Mouse (Mus musculus): Measurements from ENCODE around the gene Map3k12. TPM values are rescaled to one million over a fixed set of nuclear protein-coding genes. Genes with fewer than 3 reads are reported as not detected.

Map3k12 gene
- polyA plus RNA-seq, 1 experiment: 13.1 TPM

GRCm38 (mm10) chr15:102460409-102460808, 56.5 kb downstream of the Map3k12 start:
- no peak for DNase-seq (ENCODE audit: low spot score)

- no peak for DNase-seq (ENCODE audit: low spot score)
Measured at GRCm38 (mm10) chr15:102459847-102460246, 57.0 kb downstream of the Map3k12 start.

- no peak for DNase-seq (ENCODE audit: low spot score)
Measured at GRCm38 (mm10) chr15:102459381-102459780, 57.5 kb downstream of the Map3k12 start.

- DNase-seq (ENCODE audit: low spot score): peak; percentile 68
Measured at GRCm38 (mm10) chr15:102458904-102459317, 58.0 kb downstream of the Map3k12 start, which contains the start of gene Prr13. Gene Prr13 (plus strand): TSS chr15:102459028.

GRCm38 (mm10) chr15:102458050-102458736, 58.7 kb downstream of the Map3k12 start:
- no peak for DNase-seq (ENCODE audit: low spot score)

- no peak for DNase-seq (ENCODE audit: low spot score)
Measured at GRCm38 (mm10) chr15:102455993-102456392, 60.9 kb downstream of the Map3k12 start.

GRCm38 (mm10) chr15:102451666-102452430, 65.0 kb downstream of the Map3k12 start:
- DNase-seq (ENCODE audit: low spot score): no peak

GRCm38 (mm10) chr15:102450928-102451327, 65.9 kb downstream of the Map3k12 start:
- no peak for DNase-seq (ENCODE audit: low spot score)

GRCm38 (mm10) chr15:102449366-102449765, 67.5 kb downstream of the Map3k12 start:
- no peak for DNase-seq (ENCODE audit: low spot score)

Other genes with a start within 250 kb of the Map3k12 start
- gene Gm9918, start 246.5 kb downstream of the Map3k12 start, polyA plus RNA-seq (2012; rRNA removed): 0.56 and 0.59 TPM in 2 replicates
- 62.6 and 64.4 TPM in 2 replicates for gene Mfsd5, start 237.6 kb downstream of the Map3k12 start, polyA plus RNA-seq (2012; rRNA removed)
- gene Espl1, start 220.8 kb downstream of the Map3k12 start, polyA plus RNA-seq (2012; rRNA removed): 1.7 and 1.9 TPM in 2 replicates
- 396 and 519 TPM in 2 replicates for gene Pfdn5, start 190.9 kb downstream of the Map3k12 start, polyA plus RNA-seq (2012; rRNA removed)
- gene Myg1, start 185.4 kb downstream of the Map3k12 start, polyA plus RNA-seq (2012; rRNA removed): 54.1 and 59.1 TPM in 2 replicates
- gene Aaas, start 166.3 kb downstream of the Map3k12 start, polyA plus RNA-seq (2012; rRNA removed): 19.1 and 21.4 TPM in 2 replicates
- gene Sp7, start 149.9 kb downstream of the Map3k12 start, polyA plus RNA-seq (2012; rRNA removed): 0.15 and 0.21 TPM in 2 replicates
- 19.1 and 24.2 TPM in 2 replicates for gene Sp1, start 110.9 kb downstream of the Map3k12 start, polyA plus RNA-seq (2012; rRNA removed)
- 0.53 and 0.62 TPM in 2 replicates for gene Amhr2, start 71.7 kb downstream of the Map3k12 start, polyA plus RNA-seq (2012; rRNA removed)
- 145 and 166 TPM in 2 replicates for gene Prr13, start 58.0 kb downstream of the Map3k12 start, polyA plus RNA-seq (2012; rRNA removed)
- 328 and 432 TPM in 2 replicates for gene Pcbp2, start 46.5 kb downstream of the Map3k12 start, polyA plus RNA-seq (2012; rRNA removed)
- gene Gm10337, start 13.3 kb downstream of the Map3k12 start, polyA plus RNA-seq (2012; rRNA removed): not detected in 2 replicates
- gene Tarbp2, start 1.1 kb upstream of the Map3k12 start, polyA plus RNA-seq (2012; rRNA removed): 55.0 and 72.5 TPM in 2 replicates
- 8.1 and 8.2 TPM in 2 replicates for gene Npff, start 7.9 kb upstream of the Map3k12 start, polyA plus RNA-seq (2012; rRNA removed)
- gene Gm28047, start 108.0 kb upstream of the Map3k12 start, polyA plus RNA-seq (2012; rRNA removed): 0.10 and 0.17 TPM in 2 replicates
- gene Atf7, start 108.4 kb upstream of the Map3k12 start, polyA plus RNA-seq (2012; rRNA removed): 71.2 and 80.6 TPM in 2 replicates
- 363 and 422 TPM in 2 replicates for gene Atp5g2, start 155.3 kb upstream of the Map3k12 start, polyA plus RNA-seq (2012; rRNA removed)
- 52.1 and 79.6 TPM in 2 replicates for gene Calcoco1, start 205.1 kb upstream of the Map3k12 start, polyA plus RNA-seq (2012; rRNA removed)

Measured in urinary bladder, adult 2 months (tissue).